Mouse (Mus musculus) liver, embryonic 12.5 days (tissue): ENCODE data around the gene Fa2h. TPM values are rescaled to one million over a fixed set of nuclear protein-coding genes. Genes with fewer than 3 reads are reported as not detected.
"Not testable (repeated sequence)": the region's sequence is repeated elsewhere in the genome, so short reads cannot be mapped to it uniquely, and the experiment has no call there.

Source experiments
- ATAC-seq: fragments of 200-750 bp; cut with Nextera tagmentation; 2 replicates; pipeline ENCODE4 v1.8.0; 2017; ENCODE audit warnings: moderate number of reproducible peaks, mild to moderate bottlenecking, moderate library complexity
- H3K27ac ChIP-seq: fragments of 300-500 bp; sonication (generic); 2 replicates; pipeline ENCODE4 v1.5.1; 2016; ENCODE audit warnings: mild to moderate bottlenecking
- H3K27me3 ChIP-seq: fragments of 300-500 bp; sonication (generic); replicated peaks from 2 replicates; pipeline ENCODE4 v1.6.1; 2016; ENCODE audit warnings: mild to moderate bottlenecking, moderate library complexity
- H3K36me3 ChIP-seq: fragments of 300-500 bp; sonication (generic); 2 replicates; pipeline ENCODE4 v1.6.1; 2016; ENCODE audit warnings: mild to moderate bottlenecking, moderate library complexity
- H3K4me1 ChIP-seq: fragments of 300-500 bp; sonication (generic); 2 replicates; pipeline ENCODE4 v1.6.1; 2016
- H3K4me2 ChIP-seq: fragments of 300-500 bp; sonication (generic); 2 replicates; pipeline ENCODE4 v1.6.1; 2016; ENCODE audit warnings: mild to moderate bottlenecking, moderate library complexity
- H3K4me3 ChIP-seq: fragments of 300-500 bp; sonication (generic); 2 replicates; pipeline ENCODE4 v1.5.1; 2016; ENCODE audit warnings: mild to moderate bottlenecking, moderate library complexity
- H3K9ac ChIP-seq: fragments of 300-500 bp; sonication (generic); 2 replicates; pipeline ENCODE4 v1.6.1; 2016; ENCODE audit warnings: mild to moderate bottlenecking, moderate library complexity
- H3K9me3 ChIP-seq: fragments of 300-500 bp; sonication (generic); replicated peaks from 2 replicates; pipeline ENCODE4 v1.6.1; 2016; ENCODE audit warnings: mild to moderate bottlenecking, moderate library complexity
- WGBS: fragments of 180-500 bp; shearing (Covaris S2); methylation state at CpG from one replicate; pipeline ENCODE4 v1.1.7; 2016; ENCODE audit not compliant: insufficient replicate concordance; 5-methylcytosine and 5-hydroxymethylcytosine counted together
- polyA plus RNA-seq: library from polyadenylated mRNA; unstranded; fragments of >200 nt; fragmentation: Nextera tagmentation; extraction: Ambion mirVana; gene quantifications from 2 replicates; pipeline ENCODE4 v1.2.1, GENCODE M21; 2016

Gene Fa2h
- polyA plus RNA-seq, 1 experiment from 2014 or later = not detected

GRCm38 (mm10) chr8:111353497-111353896, 40.1 kb downstream of the Fa2h start:
- Histone ChIP-seq H3K9ac (no peak overlapping the region), H3K4me2 (no peak overlapping the region), H3K9me3 (0 out of 2 replicates have a peak, but pooled peaks cover 1% of the 10 kb centered on the region), H3K36me3 (no peaks in the 10 kb centered on the region), H3K27ac (no peak overlapping the region), H3K4me3 (no peak overlapping the region), H3K27me3 (peaks cover 5% of the 10 kb centered on the region; the same call in 1 of the 2 replicates), H3K4me1 (no peaks in the 10 kb centered on the region)
- WGBS = 61% methylated on average over 9 of the region's 9 CpGs
- no peak for ATAC-seq

GRCm38 (mm10) chr8:111352289-111352688, 41.3 kb downstream of the Fa2h start:
- Histone ChIP-seq H3K27me3 (peaks cover 5% of the 10 kb centered on the region; the same call in 1 of the 2 replicates), H3K36me3 (no peaks in the 10 kb centered on the region), H3K9ac (no peak overlapping the region), H3K4me1 (no peaks in the 10 kb centered on the region), H3K27ac (no peak overlapping the region), H3K4me3 (no peak overlapping the region), H3K4me2 (no peak overlapping the region), H3K9me3 (no peaks in the 10 kb centered on the region)
- no peak for ATAC-seq
- WGBS = 66% methylated on average over 5 of the region's 5 CpGs

- H3K4me2 ChIP-seq = no peak overlapping the region
- no peaks in the 10 kb centered on the region for H3K9me3 ChIP-seq
- 73% methylated on average over 6 of the region's 6 CpGs for WGBS
- no peak overlapping the region for H3K9ac ChIP-seq
- no peak overlapping the region for H3K4me3 ChIP-seq
- peaks cover 5% of the 10 kb centered on the region; the same call in 1 of the 2 replicates for H3K27me3 ChIP-seq
- ATAC-seq = no peak
- H3K4me1 ChIP-seq = no peaks in the 10 kb centered on the region
- H3K27ac ChIP-seq = no peak overlapping the region
- no peaks in the 10 kb centered on the region for H3K36me3 ChIP-seq
Measured at GRCm38 (mm10) chr8:111350577-111350976, 43.0 kb downstream of the Fa2h start.

GRCm38 (mm10) chr8:111343225-111343624, 50.4 kb downstream of the Fa2h start:
- no peak overlapping the region for H3K4me3 ChIP-seq
- H3K27ac ChIP-seq = no peak overlapping the region
- H3K9me3 ChIP-seq = no peaks in the 10 kb centered on the region
- H3K36me3 ChIP-seq = no peaks in the 10 kb centered on the region
- H3K9ac ChIP-seq = no peak overlapping the region
- peaks cover 10% of the 10 kb centered on the region for H3K27me3 ChIP-seq
- no peak overlapping the region for H3K4me2 ChIP-seq
- H3K4me1 ChIP-seq = peaks cover 4% of the 10 kb centered on the region; the same call in 1 of the 2 replicates
- WGBS = 4% methylated on average over 5 of the region's 5 CpGs
- no peak for ATAC-seq

GRCm38 (mm10) chr8:111340186-111340585, 53.4 kb downstream of the Fa2h start:
- Histone ChIP-seq H3K4me1 (peaks cover 12% of the 10 kb centered on the region; the same call in 1 of the 2 replicates), H3K27ac (no peak overlapping the region), H3K9ac (no peak overlapping the region), H3K9me3 (no peaks in the 10 kb centered on the region), H3K4me2 (no peak overlapping the region), H3K36me3 (no peaks in the 10 kb centered on the region), H3K4me3 (no peak overlapping the region), H3K27me3 (peaks cover 38% of the 10 kb centered on the region)
- no peak for ATAC-seq
- 63% methylated on average over 3 of the region's 3 CpGs for WGBS

GRCm38 (mm10) chr8:111338370-111339208, 55.0 kb downstream of the Fa2h start:
- H3K27me3 ChIP-seq = peaks cover 40% of the 10 kb centered on the region
- H3K4me2 ChIP-seq = peak overlapping the region; percentile 80
- ATAC-seq = no peak
- H3K4me1 ChIP-seq = peaks cover 12% of the 10 kb centered on the region; the same call in 1 of the 2 replicates
- no peaks in the 10 kb centered on the region for H3K36me3 ChIP-seq
- no peak overlapping the region for H3K9ac ChIP-seq
- H3K9me3 ChIP-seq = no peaks in the 10 kb centered on the region
- peak overlapping the region; percentile 59 for H3K4me3 ChIP-seq
- 31% methylated on average over 12 of the region's 12 CpGs for WGBS
- no peak overlapping the region for H3K27ac ChIP-seq

GRCm38 (mm10) chr8:111337890-111338347, 55.7 kb downstream of the Fa2h start, which contains the start of gene Mlkl:
Gene Mlkl (minus strand): TSS chr8:111338177.
- Histone ChIP-seq H3K27ac (no peak within 1 kb of the TSS), H3K36me3 (no peaks in the 10 kb centered on the region), H3K4me1 (peaks cover 12% of the 10 kb centered on the region; the same call in 1 of the 2 replicates), H3K27me3 (peaks cover 40% of the 10 kb centered on the region), H3K4me3 (peak within 1 kb of the TSS; percentile 59), H3K9me3 (no peaks in the 10 kb centered on the region), H3K9ac (peak within 1 kb of the TSS; percentile 48), H3K4me2 (peak within 1 kb of the TSS; percentile 80)
- peak; percentile 37 for ATAC-seq
- WGBS = under 1% methylated on average over 29 of the region's 29 CpGs

GRCm38 (mm10) chr8:111337311-111337889, 56.2 kb downstream of the Fa2h start:
- H3K4me2 ChIP-seq = peak overlapping the region; percentile 80
- peaks cover 12% of the 10 kb centered on the region; the same call in 1 of the 2 replicates for H3K4me1 ChIP-seq
- peaks cover 40% of the 10 kb centered on the region for H3K27me3 ChIP-seq
- H3K9me3 ChIP-seq = no peaks in the 10 kb centered on the region
- ATAC-seq = peak; percentile 44; the same call in 1 of the 2 replicates
- H3K36me3 ChIP-seq = no peaks in the 10 kb centered on the region
- peak overlapping the region; percentile 48 for H3K9ac ChIP-seq
- H3K27ac ChIP-seq = no peak overlapping the region
- 18% methylated on average over 17 of the region's 17 CpGs for WGBS
- peak overlapping the region; percentile 59 for H3K4me3 ChIP-seq

- Histone ChIP-seq H3K27ac (no peak overlapping the region), H3K36me3 (no peaks in the 10 kb centered on the region), H3K4me3 (no peak overlapping the region), H3K4me1 (peaks cover 12% of the 10 kb centered on the region; the same call in 1 of the 2 replicates), H3K9ac (no peak overlapping the region), H3K9me3 (no peaks in the 10 kb centered on the region), H3K27me3 (peaks cover 40% of the 10 kb centered on the region), H3K4me2 (peak overlapping the region; percentile 80)
- WGBS = 57% methylated on average over 4 of the region's 4 CpGs
- no peak for ATAC-seq
Measured at GRCm38 (mm10) chr8:111336692-111337091, 56.9 kb downstream of the Fa2h start.

GRCm38 (mm10) chr8:111325222-111325790, 68.3 kb downstream of the Fa2h start:
- H3K4me2 ChIP-seq = no peak overlapping the region
- H3K9ac ChIP-seq = no peak overlapping the region
- H3K4me1 ChIP-seq = no peaks in the 10 kb centered on the region
- H3K9me3 ChIP-seq = no peaks in the 10 kb centered on the region
- 46% methylated on average over 6 of the region's 6 CpGs for WGBS
- H3K4me3 ChIP-seq = no peak overlapping the region
- no peak overlapping the region for H3K27ac ChIP-seq
- ATAC-seq = no peak
- peaks cover 9% of the 10 kb centered on the region for H3K27me3 ChIP-seq
- no peaks in the 10 kb centered on the region for H3K36me3 ChIP-seq

GRCm38 (mm10) chr8:111314729-111315128, 78.9 kb downstream of the Fa2h start:
- no peak for ATAC-seq
- Histone ChIP-seq H3K27me3 (peaks cover 15% of the 10 kb centered on the region), H3K4me3 (no peak overlapping the region), H3K4me1 (peaks cover 29% of the 10 kb centered on the region), H3K27ac (no peak overlapping the region), H3K36me3 (no peaks in the 10 kb centered on the region), H3K4me2 (no peak overlapping the region), H3K9me3 (no peaks in the 10 kb centered on the region), H3K9ac (no peak overlapping the region)
- WGBS = 81% methylated on average over 12 of the region's 12 CpGs

GRCm38 (mm10) chr8:111313961-111314360, 79.7 kb downstream of the Fa2h start:
- not testable (repeated sequence) for ATAC-seq, H3K9me3 ChIP-seq, H3K4me3 ChIP-seq, H3K36me3 ChIP-seq, H3K27ac ChIP-seq, H3K4me2 ChIP-seq, H3K9ac ChIP-seq, H3K27me3 ChIP-seq
- peaks cover 29% of the 10 kb centered on the region for H3K4me1 ChIP-seq
- WGBS = 81% methylated on average over 6 of the region's 6 CpGs
